Mouse (Mus musculus): Measurements from ENCODE around the gene Itprip.
"Not testable (repeated sequence)": the region's sequence is repeated elsewhere in the genome, so short reads cannot be mapped to it uniquely, and the experiment has no call there.

Itprip gene

GRCm38 (mm10) chr19:47853951-47854795 lies 64.9 kb downstream of the Itprip start:
- DNase-seq (ENCODE audit: low read depth, low spot score), result peak; percentile 84

- DNase-seq (ENCODE audit: low read depth, low spot score), result no peak
Observed at GRCm38 (mm10) chr19:47853053-47853452, 66.0 kb downstream of the Itprip start.

- not testable (repeated sequence) for DNase-seq (ENCODE audit: low read depth, low spot score)
Observed at GRCm38 (mm10) chr19:47852131-47852530, 67.0 kb downstream of the Itprip start.

- DNase-seq (ENCODE audit: low read depth, low spot score), result no peak
Observed at GRCm38 (mm10) chr19:47849735-47850134, 69.4 kb downstream of the Itprip start.
